Comparison of ENCODE assay signal across 9 mouse cellular contexts in genomic region chr13:54797356-54797755, GRCm38 (mm10). TPM values are rescaled to one million over a fixed set of nuclear protein-coding genes. Genes with fewer than 3 reads are reported as not detected.
DNase-seq lines count a peak whose midpoint lies in the region; TF ChIP-seq lines count a peak whose summit lies in the region.
"Had no signal": no experiment of that assay in that cellular context is flagged by ENCODE, and none has a peak within 500 bp of the region (broad histone marks: within the 10 kb centered on the region; RNA-seq: fewer than 3 reads in every experiment).

No protein-coding gene starts in this region.

- TF ChIP-seq CTCF in layer of hippocampus, adult 2 months (conservative IDR thresholded peaks at IDR 0.05): peak; percentile 92

- peak overlapping the region; percentile 90 for H3K27ac ChIP-seq in layer of hippocampus, adult 2 months

- peak; percentile 23 to 60 for DNase-seq in heart, adult 18-20 months
- no peak for DNase-seq in heart, postnatal 25 days (ENCODE audit: low spot score)
- peak; percentile 67 to 69 for DNase-seq in right cerebral cortex, postnatal 10 days (ENCODE audit: low spot score in 2 of 2)
- DNase-seq in right cerebral cortex, postnatal 36 days (ENCODE audit: low spot score in 2 of 2): no peak
- DNase-seq in brain, adult 2 months (ENCODE audit: low read depth, low spot score): peak; percentile 78
- peak in 1 of 2 experiments; percentile 63 for DNase-seq in layer of hippocampus, adult 2 months (ENCODE audit: low spot score in 2 of 2)
- peak; percentile 31 for DNase-seq in right cerebral cortex, postnatal 25 days
- DNase-seq in adrenal gland, adult 2 months: no peak

- H3K4me3 ChIP-seq in layer of hippocampus, adult 2 months: no peak overlapping the region

- intact Hi-C loops in heart, postnatal 25 days (cut with DNase I): no loop called here

RNA-seq across cellular contexts. Expression of gene Tspan17, which starts 8.2 kb away (rescaled TPM):
- total RNA-seq in heart, adult 18-20 months (2021): 10 to 100 TPM; 17.7 to 22.0 TPM
- 10 to 100 TPM in 1 of 2 experiments, 1 to 10 TPM in 1; 8.6 to 12.3 TPM for total RNA-seq in heart, postnatal 25 days (2021)
- 10 to 100 TPM; 96.7 to 97.7 TPM for total RNA-seq in layer of hippocampus, adult 2 months (2021)
- total RNA-seq in adrenal gland, adult 2 months (2021): 10 to 100 TPM; 36.0 to 42.7 TPM
- 31.1 and 34.0 TPM in 2 replicates for polyA plus RNA-seq in adrenal gland, adult 2 months (2012; rRNA removed)

RNA-seq across cellular contexts. Expression of gene Eif4e1b, which starts 13.6 kb away (rescaled TPM):
- not detected for total RNA-seq in heart, adult 18-20 months (2021)
- not detected for total RNA-seq in heart, postnatal 25 days (2021)
- total RNA-seq in layer of hippocampus, adult 2 months (2021): not detected
- total RNA-seq in adrenal gland, adult 2 months (2021): not detected
- polyA plus RNA-seq in adrenal gland, adult 2 months (2012; rRNA removed): not detected in 2 replicates
- total RNA-seq: layer of hippocampus, adult 18-20 months had no signal

RNA-seq across cellular contexts. Expression of gene Sncb, which starts 31.0 kb away (rescaled TPM):
- total RNA-seq in heart, adult 18-20 months (2021): not detected
- not detected for total RNA-seq in heart, postnatal 25 days (2021)
- 100 to 1,000 TPM; 655 to 657 TPM for total RNA-seq in layer of hippocampus, adult 2 months (2021)
- 1 to 10 TPM; 1.5 to 2.0 TPM for total RNA-seq in adrenal gland, adult 2 months (2021)
- polyA plus RNA-seq in adrenal gland, adult 2 months (2012; rRNA removed): 2.2 and 5.4 TPM in 2 replicates

RNA-seq across cellular contexts. Expression of gene Gprin1, which starts 47.7 kb away (rescaled TPM):
- total RNA-seq in heart, adult 18-20 months (2021): not detected
- total RNA-seq in heart, postnatal 25 days (2021): not detected
- total RNA-seq in layer of hippocampus, adult 2 months (2021): 100 to 1,000 TPM; 146 to 150 TPM
- 1 to 10 TPM; 2.3 to 4.3 TPM for total RNA-seq in adrenal gland, adult 2 months (2021)
- polyA plus RNA-seq in adrenal gland, adult 2 months (2012; rRNA removed): 1.9 and 2.6 TPM in 2 replicates

Comparison
In these comparisons a context has a peak if more than half of its experiments do, and no peak if none do; other contexts are left out.
1. DNase-seq: peak in heart, adult 18-20 months (2 of 2), right cerebral cortex, postnatal 10 days (2 of 2), brain, adult 2 months (single experiment) and right cerebral cortex, postnatal 25 days (single experiment); none in heart, postnatal 25 days (single experiment), right cerebral cortex, postnatal 36 days (0 of 2) and adrenal gland, adult 2 months (single experiment).
2. RNA of gene Sncb, which starts 31.0 kb away (total RNA-seq): 655 to 657 TPM in layer of hippocampus, adult 2 months; 1.5 to 2.0 TPM in adrenal gland, adult 2 months, not detected in heart, postnatal 25 days and not detected in heart, adult 18-20 months; every median in the first group is over 100 times any median in the second.